Mouse (Mus musculus) kidney, postnatal 10 days (tissue): ENCODE measurements around the gene Tra2b.
"Not testable (repeated sequence)": the region's sequence is repeated elsewhere in the genome, so short reads cannot be mapped to it uniquely, and the experiment has no call there.

Experiments used
- DNase-seq: peaks from one replicate; pipeline ENCODE4 v3.0.0; 2021; ENCODE audit warnings: mixed read lengths

Gene Tra2b

DNA sequence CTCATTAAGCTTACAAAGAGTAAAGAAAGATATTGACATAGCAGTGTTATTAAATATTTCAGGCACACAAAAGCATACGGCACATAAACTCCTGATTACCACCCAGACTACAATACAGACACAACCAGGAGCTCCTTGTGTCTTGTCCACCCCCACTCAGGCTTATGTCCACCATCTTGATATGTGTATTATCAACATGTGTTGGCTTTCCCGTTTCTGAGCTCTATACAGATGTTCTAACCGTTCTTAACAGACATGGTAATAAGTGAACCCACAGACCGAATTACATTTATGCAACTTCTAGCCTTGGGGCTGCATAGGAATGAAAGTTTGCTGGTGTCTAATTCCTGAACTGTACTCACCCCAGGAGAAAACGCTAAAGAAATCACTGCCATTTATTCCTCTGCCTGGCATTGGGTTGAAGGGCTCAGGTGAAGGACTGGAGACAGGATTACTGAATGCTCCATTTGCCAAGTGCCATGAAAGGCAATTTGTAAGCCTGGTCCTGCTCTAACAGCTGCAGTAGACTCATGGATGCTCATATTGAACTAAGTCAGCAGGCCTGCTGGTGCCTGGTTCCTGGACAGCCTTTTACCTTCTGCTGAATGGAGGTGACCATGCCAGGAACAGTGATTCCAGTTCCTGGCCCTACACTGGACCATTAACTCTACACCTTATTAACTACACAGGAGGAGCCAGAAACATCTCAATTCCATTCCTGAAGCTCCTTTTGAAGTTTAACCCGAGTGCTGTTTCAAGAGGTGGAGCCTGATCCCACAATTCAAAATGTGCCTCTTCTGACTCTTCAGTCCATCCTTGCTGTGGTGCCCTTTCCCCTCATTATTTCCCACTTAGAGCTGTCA is 24.2 kb downstream of the Tra2b start:
- no peak for DNase-seq

DNA sequence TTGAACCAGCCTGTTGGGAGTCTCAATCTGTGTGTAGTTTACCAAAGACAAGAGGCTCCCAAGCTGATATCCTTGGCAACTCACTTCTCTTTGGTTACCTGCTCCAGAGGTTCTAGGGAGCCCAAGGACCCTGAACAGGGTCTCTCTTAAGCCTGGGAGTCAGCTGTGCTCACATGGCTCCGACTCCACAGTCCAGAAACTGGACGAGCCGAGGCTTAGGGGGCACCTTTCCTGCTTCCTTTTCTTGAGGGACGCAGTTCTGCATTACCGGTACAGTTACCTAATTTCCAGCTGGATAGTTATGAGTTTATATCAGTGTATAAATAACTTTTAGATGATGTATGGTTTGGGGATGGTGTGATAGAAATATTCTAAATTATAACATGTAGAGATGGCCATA is 24.9 kb downstream of the Tra2b start:
- DNase-seq: no peak

DNA sequence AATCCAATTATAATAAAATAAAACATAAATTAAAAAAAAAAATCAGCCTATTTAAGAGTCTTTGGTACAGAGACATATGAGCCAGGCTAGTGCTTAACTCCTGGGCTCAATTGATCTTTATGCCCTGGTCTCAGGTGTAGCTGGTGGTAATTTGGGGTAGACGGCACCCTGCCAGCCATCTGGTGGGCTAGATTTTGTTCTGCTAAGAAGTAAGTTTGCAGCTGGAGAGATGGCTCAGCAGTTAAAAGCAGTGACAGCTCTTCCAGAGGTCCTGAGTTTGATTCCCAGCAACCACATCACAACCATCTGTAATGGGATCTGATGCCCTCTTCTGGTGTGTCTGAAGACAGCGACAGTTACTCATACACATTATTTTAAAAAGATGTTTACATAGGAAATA is 25.8 kb downstream of the Tra2b start:
- DNase-seq: no peak

DNA sequence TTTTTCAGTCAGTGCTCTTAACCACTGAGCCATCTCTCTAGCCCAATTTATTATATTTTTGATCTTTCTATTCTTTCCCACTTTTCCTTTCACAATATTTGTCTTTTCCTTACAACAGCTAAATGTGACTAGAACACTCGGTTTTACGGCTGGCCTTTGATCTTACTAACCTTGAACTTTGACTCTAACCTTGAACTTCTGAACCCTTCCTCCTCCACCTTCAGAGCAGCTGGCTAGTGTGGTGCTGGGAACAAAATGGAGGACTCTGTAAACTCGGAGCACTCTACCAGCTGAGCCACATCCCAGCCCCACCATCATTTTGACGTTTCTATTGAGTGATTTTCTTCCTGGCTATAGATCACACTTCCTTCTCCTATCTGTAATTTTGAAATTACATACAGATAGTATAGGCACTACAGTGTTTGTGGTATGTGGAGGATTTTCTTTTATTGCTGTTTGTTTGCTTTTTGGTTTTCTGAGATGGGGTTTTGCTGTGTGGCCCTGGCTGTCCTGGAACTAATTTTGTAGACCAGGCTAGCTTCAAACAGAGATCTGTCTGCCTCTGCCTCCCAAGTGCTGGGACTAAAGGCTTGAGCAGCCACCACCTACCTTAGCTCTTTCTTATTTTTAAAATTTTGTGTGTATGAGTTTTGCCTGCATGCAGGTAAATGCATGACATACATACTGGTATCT is 26.7 kb downstream of the Tra2b start:
- DNase-seq: no peak

DNA sequence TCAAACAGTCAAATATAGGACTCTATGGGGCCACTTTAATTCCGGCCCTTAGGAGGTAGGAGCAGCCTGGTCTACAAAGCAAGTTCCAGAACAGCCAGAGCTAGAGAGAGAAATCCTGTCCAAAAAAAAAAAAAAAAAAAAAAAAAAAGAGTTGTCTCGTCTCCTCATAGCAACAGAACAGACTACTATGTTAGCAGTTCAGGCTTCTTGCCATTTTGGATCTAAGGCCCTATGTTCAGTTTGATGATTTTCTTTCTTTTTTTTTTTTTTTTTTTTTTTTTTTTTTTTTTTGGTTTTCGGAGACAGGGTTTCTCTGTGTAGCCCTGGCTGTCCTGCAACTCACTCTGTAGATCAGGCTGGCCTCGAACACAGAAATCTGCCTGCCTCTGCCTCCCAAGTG is 27.4 kb downstream of the Tra2b start:
- DNase-seq: not testable (repeated sequence)

DNA sequence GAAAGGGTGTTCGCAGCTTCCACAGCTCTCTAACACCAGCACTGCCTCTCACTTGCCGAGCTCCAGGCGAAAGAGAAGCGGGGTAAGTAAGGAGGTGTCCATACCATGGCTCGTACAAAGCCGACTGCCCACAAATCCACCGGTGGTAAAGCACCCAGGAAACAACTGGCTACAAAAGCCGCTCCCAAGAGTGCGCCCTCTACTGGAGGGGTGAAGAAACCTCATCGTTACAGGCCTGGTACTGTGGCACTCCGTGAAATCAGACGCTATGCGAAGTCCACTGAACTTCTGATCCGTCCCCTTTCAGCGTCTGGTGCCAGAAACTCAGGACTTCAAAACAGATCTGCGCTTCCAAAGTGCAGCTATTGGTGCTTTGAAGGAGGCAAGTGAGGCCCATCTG is 29.0 kb downstream of the Tra2b start:
- DNase-seq: no peak

DNA sequence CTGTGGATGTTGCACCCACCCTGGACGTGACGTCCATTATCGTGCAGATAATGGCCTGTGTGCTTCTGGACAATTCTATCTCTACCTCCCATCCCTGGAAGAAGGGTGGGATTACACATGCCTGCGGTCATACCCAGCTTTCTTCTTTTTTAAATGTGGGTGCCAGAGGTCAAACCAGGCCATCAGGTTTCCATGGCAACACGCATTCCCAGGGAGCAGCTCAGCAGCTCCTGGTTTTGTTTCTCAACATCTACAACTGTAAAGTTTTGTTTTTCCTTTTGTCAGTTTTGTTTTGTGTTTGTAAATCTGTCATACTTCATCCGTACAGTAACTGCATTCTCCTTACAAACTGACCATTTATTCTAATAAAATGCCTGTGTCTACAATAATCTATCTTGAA is 31.3 kb downstream of the Tra2b start:
- DNase-seq: no peak

DNA sequence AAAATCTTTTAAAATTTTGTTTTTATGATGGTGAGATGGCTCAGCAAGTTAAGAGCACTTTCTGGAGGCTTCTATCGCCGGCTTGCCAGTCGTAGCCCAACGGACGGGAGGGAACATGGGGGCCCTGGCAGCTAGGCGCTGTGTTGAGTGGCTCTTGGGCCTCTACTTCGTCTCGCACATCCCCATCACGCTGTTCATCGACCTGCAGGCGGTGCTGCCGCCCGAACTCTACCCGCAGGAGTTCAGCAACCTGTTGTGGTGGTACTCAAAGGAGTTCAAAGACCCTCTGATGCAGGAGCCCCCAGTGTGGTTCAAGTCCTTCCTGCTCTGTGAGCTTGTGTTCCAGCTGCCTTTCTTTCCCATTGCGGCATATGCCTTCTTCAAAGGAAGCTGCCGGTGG is 35.5 kb downstream of the Tra2b start:
- not testable (repeated sequence) for DNase-seq

DNA sequence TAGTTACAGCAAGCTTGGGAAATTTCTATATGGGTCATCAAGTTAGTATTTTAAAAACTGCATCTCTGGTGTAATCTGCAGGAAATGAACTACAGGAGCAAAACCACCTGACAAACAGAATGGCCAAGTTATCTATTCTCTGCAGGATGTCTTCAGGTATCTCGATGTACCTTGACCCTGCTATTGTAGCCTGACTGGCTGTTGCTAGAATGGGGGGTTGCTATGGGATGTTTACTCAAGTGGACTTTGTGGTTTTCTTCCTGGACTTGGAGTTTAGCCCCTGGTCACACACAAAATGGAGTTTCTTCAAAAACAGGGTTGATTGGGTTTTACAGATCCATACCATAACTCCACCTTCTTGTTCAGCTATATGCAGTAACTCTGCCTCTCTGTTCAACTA is 62.3 kb downstream of the Tra2b start:
- no peak for DNase-seq

DNA sequence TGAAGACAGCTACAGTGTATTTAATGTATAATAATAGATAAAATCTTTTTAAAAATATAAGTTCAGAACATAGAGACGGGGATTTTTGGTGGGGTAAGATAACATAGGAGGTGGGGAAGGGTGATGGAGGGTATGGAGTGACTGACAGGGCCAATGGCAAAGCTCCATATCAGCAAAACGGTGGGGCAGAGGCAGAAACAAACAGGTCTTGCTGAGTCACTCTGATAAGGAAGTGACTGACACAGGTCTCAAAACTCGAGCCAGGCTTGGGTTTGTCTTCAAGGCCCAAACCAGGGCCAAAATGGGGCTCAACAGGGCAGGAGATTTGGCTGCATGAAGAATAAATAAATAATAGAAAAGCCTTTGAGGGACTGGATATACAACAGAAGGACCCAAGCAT is 63.9 kb downstream of the Tra2b start:
- no peak for DNase-seq

DNA sequence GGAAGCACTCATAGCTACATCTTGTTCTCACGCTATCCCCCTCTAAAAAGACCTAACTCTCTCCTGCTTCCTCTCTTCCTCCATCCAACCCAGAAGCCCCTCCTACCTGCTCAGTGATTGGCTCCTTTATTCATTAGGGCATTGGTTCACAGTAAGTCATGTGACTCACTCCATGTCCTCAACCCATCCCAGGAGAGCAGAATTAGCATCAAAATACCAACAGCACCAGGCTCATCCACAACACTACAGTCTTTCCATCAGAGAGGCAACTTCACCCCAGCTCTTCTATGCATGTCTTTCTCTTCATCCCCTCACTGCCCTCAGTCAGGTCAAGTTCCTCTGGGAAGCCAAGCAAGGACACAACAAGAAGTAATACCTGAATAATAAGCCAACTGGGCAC is 65.3 kb downstream of the Tra2b start:
- no peak for DNase-seq
